Mouse (Mus musculus) layer of hippocampus, adult 9-10 months (tissue): ENCODE results near the gene Wdr60.
A peak's percentile ranks its signal among the peaks of the same experiment; 100 is the strongest.

Experiments
- DNase-seq: peaks from one replicate; pipeline ENCODE4 v3.0.0; 2022; ENCODE audit warnings: low spot score

Gene Wdr60

GRCm38 (mm10) chr12:116265275-116265674, 2.5 kb upstream of the Wdr60 start:
- no peak for DNase-seq

- no peak for DNase-seq
These were observed 1.9 kb upstream of the Wdr60 start for GRCm38 (mm10) chr12:116264756-116265155.

- no peak for DNase-seq
These were observed 4.5 kb downstream of the Wdr60 start for GRCm38 (mm10) chr12:116258321-116258720.

GRCm38 (mm10) chr12:116255636-116256035, 7.2 kb downstream of the Wdr60 start:
- DNase-seq = no peak

- no peak for DNase-seq
These were observed 8.2 kb downstream of the Wdr60 start for GRCm38 (mm10) chr12:116254652-116255051.

GRCm38 (mm10) chr12:116244601-116245000, 18.2 kb downstream of the Wdr60 start:
- no peak for DNase-seq

- no peak for DNase-seq
These were observed 24.0 kb downstream of the Wdr60 start for GRCm38 (mm10) chr12:116238803-116239202.

GRCm38 (mm10) chr12:116238370-116238769, 24.5 kb downstream of the Wdr60 start:
- no peak for DNase-seq

GRCm38 (mm10) chr12:116236658-116237057, 26.2 kb downstream of the Wdr60 start:
- DNase-seq = no peak

GRCm38 (mm10) chr12:116235356-116235755, 27.5 kb downstream of the Wdr60 start:
- no peak for DNase-seq

- no peak for DNase-seq
These were observed 30.8 kb downstream of the Wdr60 start for GRCm38 (mm10) chr12:116232061-116232460.

GRCm38 (mm10) chr12:116231612-116232011, 31.2 kb downstream of the Wdr60 start:
- DNase-seq = no peak

GRCm38 (mm10) chr12:116229451-116229850, 33.4 kb downstream of the Wdr60 start:
- DNase-seq = no peak

GRCm38 (mm10) chr12:116226289-116227057, 36.3 kb downstream of the Wdr60 start:
- DNase-seq = no peak

GRCm38 (mm10) chr12:116223107-116223506, 39.7 kb downstream of the Wdr60 start:
- DNase-seq = no peak

GRCm38 (mm10) chr12:116207486-116207885, 55.3 kb downstream of the Wdr60 start:
- no peak for DNase-seq

GRCm38 (mm10) chr12:116205726-116206125, 57.1 kb downstream of the Wdr60 start:
- DNase-seq = no peak

- DNase-seq = peak; percentile 35
These were observed 60.4 kb downstream of the Wdr60 start for GRCm38 (mm10) chr12:116202176-116202981.

GRCm38 (mm10) chr12:116198791-116199190, 64.0 kb downstream of the Wdr60 start:
- DNase-seq = no peak

- no peak for DNase-seq
These were observed 66.6 kb downstream of the Wdr60 start for GRCm38 (mm10) chr12:116196221-116196620.

- no peak for DNase-seq
These were observed 68.2 kb downstream of the Wdr60 start for GRCm38 (mm10) chr12:116194641-116195040.

- DNase-seq = no peak
These were observed 68.9 kb downstream of the Wdr60 start for GRCm38 (mm10) chr12:116193952-116194351.

GRCm38 (mm10) chr12:116183212-116183935, 79.4 kb downstream of the Wdr60 start:
- no peak for DNase-seq
